Mouse (Mus musculus) lung, embryonic 16.5 days (tissue): ENCODE measurements around the gene Psd. TPM values are rescaled to one million over a fixed set of nuclear protein-coding genes. Genes with fewer than 3 reads are reported as not detected.

Experiments
- ATAC-seq: fragments of 200-750 bp; cut with Nextera tagmentation; 2 replicates; pipeline ENCODE4 v1.8.0; 2017; ENCODE audit warnings: low read depth, mild to moderate bottlenecking, moderate library complexity
- H3K27ac ChIP-seq: fragments of 300-500 bp; sonication (generic); 2 replicates; pipeline ENCODE4 v1.5.1; 2014; ENCODE audit warnings: mild to moderate bottlenecking, control low read depth, low read length
- H3K27me3 ChIP-seq: fragments of 300-500 bp; sonication (generic); 2 replicates; pipeline ENCODE4 v1.6.1; 2014; ENCODE audit warnings: low read depth, low read length, mixed read lengths; ENCODE audit not compliant: control insufficient read depth, insufficient read depth
- H3K36me3 ChIP-seq: fragments of 300-500 bp; sonication (generic); 2 replicates; pipeline ENCODE4 v1.6.1; 2014; ENCODE audit warnings: low read length; ENCODE audit not compliant: control insufficient read depth, insufficient read depth
- H3K4me1 ChIP-seq: fragments of 300-500 bp; sonication (generic); replicated peaks from 2 replicates; pipeline ENCODE4 v1.6.1; 2014; ENCODE audit warnings: low read length, mixed read lengths; ENCODE audit not compliant: control insufficient read depth, insufficient read depth
- H3K4me2 ChIP-seq: fragments of 300-500 bp; sonication (generic); 2 replicates; pipeline ENCODE4 v1.6.1; 2014; ENCODE audit warnings: low read depth, low read length, control low read depth
- H3K4me3 ChIP-seq: fragments of 300-500 bp; sonication (generic); 2 replicates; pipeline ENCODE4 v1.5.1; 2014; ENCODE audit warnings: mild to moderate bottlenecking, low read length, control low read depth
- H3K9ac ChIP-seq: fragments of 300-500 bp; sonication (generic); 2 replicates; pipeline ENCODE4 v1.6.1; 2014; ENCODE audit warnings: low read length, control low read depth
- H3K9me3 ChIP-seq: fragments of 300-500 bp; sonication (generic); 2 replicates; pipeline ENCODE4 v1.6.1; 2016; ENCODE audit warnings: low read length; ENCODE audit not compliant: control insufficient read depth
- WGBS: fragments of 180-500 bp; shearing (Covaris S2); extraction: QIAGEN DNeasy Blood & Tissue Kit; methylation state at CpG from one replicate; pipeline ENCODE4 v1.1.7; 2014; 5-methylcytosine and 5-hydroxymethylcytosine counted together
- polyA plus RNA-seq: library from polyadenylated mRNA; unstranded; fragments of >200 nt; fragmentation: Nextera tagmentation; extraction: Ambion mirVana; gene quantifications from 2 replicates; pipeline ENCODE4 v1.2.1, GENCODE M21; 2015

The Psd gene
- polyA plus RNA-seq, 1 experiment from 2014 or later: 3.4 TPM

DNA sequence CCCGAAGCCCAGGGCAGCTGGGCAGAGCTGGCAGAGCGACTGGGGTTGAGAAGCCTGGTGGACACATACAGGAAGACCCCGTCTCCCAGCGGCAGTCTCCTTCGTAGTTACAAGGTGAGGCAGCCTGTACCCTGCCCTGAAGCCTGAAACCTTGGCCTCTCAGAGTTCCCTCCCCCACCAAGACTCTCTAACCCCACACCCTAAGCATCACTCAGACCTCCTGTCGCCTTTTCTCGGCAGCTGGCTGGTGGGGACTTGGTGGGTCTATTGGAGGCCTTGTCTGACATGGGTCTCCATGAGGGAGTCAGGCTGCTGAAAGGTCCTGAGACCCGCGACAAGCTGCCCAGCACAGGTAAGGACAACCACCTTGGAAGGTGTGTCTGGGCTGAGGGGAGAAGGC lies 15.6 kb downstream of the Psd start:
- 88% methylated on average over 9 of the region's 9 CpGs for WGBS
- Histone ChIP-seq H3K27me3 (peaks cover 23% of the 10 kb centered on the region), H3K9me3 (no peaks in the 10 kb centered on the region), H3K4me3 (no peak overlapping the region), H3K36me3 (peaks cover 10% of the 10 kb centered on the region; the same call in 1 of the 2 replicates), H3K4me2 (no peak overlapping the region), H3K4me1 (peaks cover 8% of the 10 kb centered on the region), H3K9ac (no peak overlapping the region), H3K27ac (no peak overlapping the region)
- ATAC-seq: no peak

DNA sequence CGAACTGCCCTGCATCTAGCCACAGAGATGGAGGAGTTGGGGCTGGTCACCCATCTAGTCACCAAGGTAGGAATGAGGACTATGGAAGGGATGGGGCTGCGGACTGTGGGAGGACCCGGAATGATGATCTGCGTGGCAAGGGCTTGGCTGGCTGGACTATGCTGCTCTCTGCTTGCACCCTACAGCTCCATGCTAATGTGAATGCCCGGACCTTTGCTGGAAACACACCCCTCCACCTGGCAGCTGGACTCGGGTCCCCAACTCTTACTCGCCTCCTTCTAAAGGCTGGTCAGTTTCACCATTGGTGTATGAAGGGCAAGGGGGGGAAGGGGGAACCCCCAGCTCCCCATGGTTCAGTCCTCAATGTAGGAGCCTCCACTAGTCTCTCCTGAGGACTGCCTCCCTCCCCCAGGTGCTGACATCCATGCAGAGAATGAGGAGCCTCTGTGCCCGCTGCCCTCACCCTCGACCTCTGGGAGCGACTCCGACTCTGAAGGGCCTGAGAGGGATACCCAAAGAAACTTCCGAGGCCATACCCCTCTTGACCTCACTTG lies 16.6 kb downstream of the Psd start:
- H3K27me3 ChIP-seq: peaks cover 14% of the 10 kb centered on the region
- no peak overlapping the region for H3K27ac ChIP-seq
- no peaks in the 10 kb centered on the region for H3K9me3 ChIP-seq
- WGBS: 87% methylated on average over 12 of the region's 12 CpGs
- H3K36me3 ChIP-seq: peaks cover 10% of the 10 kb centered on the region; the same call in 1 of the 2 replicates
- peaks cover 9% of the 10 kb centered on the region for H3K4me1 ChIP-seq
- no peak for ATAC-seq
- no peak overlapping the region for H3K4me3 ChIP-seq
- no peak overlapping the region for H3K9ac ChIP-seq
- no peak overlapping the region for H3K4me2 ChIP-seq

DNA sequence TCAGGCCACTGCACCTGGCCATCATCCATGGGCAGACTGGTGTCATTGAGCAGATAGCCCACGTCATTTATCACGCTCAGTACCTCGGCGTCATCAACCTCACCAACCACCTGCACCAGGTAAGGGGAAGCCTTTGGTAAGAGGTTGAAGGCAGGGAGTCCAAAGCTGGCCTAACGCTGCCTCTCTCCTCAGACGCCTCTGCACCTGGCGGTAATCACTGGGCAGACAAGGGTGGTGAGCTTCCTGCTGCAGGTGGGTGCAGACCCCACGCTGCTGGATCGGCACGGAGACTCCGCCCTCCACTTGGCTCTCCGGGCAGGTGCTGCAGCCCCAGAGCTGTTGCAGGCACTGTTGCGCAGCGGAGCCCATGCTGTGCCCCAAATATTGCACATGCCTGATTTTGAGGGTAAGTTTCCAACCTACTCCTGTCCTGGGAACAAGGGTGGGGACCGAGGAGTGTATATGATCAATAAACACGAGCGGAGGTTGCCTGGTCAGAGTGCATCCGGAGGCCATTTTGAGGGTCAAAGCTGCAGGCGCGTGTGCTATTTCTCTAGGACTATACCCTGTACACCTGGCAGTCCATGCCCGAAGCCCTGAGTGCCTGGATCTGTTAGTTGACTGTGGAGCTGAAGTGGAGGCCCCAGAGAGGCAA lies 17.2 kb downstream of the Psd start:
- Histone ChIP-seq H3K9ac (no peak overlapping the region), H3K4me2 (no peak overlapping the region), H3K4me1 (peaks cover 9% of the 10 kb centered on the region), H3K4me3 (no peak overlapping the region), H3K27ac (no peak overlapping the region), H3K36me3 (peaks cover 10% of the 10 kb centered on the region; the same call in 1 of the 2 replicates), H3K27me3 (peaks cover 8% of the 10 kb centered on the region), H3K9me3 (no peaks in the 10 kb centered on the region)
- 75% methylated on average over 21 of the region's 21 CpGs for WGBS
- no peak for ATAC-seq

DNA sequence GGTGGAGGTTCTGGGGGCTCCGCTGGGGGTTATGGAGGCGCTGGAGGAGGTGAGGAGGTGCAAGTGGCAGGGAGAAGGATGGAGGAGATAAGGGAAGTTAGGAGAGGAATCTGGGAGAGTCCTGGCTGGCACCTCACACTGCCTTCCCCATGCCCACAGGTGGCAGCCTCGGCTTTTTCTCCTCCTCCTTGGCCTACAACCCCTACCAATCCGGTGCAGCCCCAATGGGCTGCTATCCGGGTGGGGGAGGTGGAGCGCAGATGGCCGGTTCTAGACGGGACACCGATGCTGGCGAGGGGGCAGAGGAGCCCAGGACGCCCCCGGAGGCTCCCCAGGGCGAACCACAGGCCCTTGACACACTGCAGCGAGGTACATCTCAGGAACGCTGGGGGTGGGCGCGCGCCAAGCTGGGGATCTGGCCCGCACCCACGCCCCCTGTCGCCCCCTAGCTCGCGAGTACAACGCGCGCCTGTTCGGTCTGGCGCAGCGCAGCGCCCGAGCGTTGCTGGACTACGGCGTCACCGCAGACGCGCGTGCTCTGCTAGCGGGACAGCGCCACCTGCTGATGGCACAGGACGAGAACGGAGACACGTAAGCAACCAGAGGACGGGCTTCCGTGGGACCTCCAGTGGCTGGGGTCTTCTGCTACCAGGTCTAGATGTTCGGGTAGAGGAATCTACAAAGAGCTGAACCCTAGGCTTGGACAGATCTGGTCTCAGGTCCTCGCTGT lies 18.1 kb downstream of the Psd start:
- no peaks in the 10 kb centered on the region; the same call in 1 of the 2 replicates for H3K27me3 ChIP-seq
- H3K4me3 ChIP-seq: peak overlapping the region; percentile 47
- H3K9me3 ChIP-seq: no peaks in the 10 kb centered on the region
- peaks cover 10% of the 10 kb centered on the region; the same call in 1 of the 2 replicates for H3K36me3 ChIP-seq
- peak overlapping the region; percentile 64 for H3K9ac ChIP-seq
- peaks cover 11% of the 10 kb centered on the region for H3K4me1 ChIP-seq
- 2% methylated on average over 47 of the region's 47 CpGs for WGBS
- H3K4me2 ChIP-seq: peak overlapping the region; percentile 84
- H3K27ac ChIP-seq: no peak overlapping the region
- ATAC-seq: peak; percentile 19; the same call in 1 of the 2 replicates

DNA sequence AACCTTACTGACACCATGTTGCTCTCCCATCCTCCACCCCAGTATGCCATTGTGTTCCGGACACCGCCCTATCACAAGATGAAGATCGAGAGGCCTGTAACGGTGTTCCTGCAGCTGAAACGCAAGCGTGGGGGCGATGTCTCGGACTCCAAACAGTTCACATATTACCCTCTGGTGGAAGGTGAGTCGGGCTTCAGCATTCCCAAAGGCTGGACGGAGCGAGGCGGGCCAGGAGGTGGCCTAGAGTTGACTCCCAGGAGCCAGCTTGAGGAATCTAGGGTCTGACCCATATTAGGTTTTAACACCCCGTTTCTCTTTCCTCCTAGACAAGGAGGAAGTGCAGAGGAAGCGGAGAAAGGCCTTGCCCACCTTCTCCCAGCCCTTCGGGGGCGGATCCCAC lies 18.7 kb downstream of the Psd start:
- Histone ChIP-seq H3K36me3 (peaks cover 10% of the 10 kb centered on the region; the same call in 1 of the 2 replicates), H3K4me3 (no peak overlapping the region), H3K27ac (no peak overlapping the region), H3K4me1 (peaks cover 15% of the 10 kb centered on the region), H3K9me3 (no peaks in the 10 kb centered on the region), H3K4me2 (no peak overlapping the region), H3K9ac (no peak overlapping the region), H3K27me3 (no peaks in the 10 kb centered on the region)
- ATAC-seq: no peak
- 69% methylated on average over 16 of the region's 16 CpGs for WGBS

DNA sequence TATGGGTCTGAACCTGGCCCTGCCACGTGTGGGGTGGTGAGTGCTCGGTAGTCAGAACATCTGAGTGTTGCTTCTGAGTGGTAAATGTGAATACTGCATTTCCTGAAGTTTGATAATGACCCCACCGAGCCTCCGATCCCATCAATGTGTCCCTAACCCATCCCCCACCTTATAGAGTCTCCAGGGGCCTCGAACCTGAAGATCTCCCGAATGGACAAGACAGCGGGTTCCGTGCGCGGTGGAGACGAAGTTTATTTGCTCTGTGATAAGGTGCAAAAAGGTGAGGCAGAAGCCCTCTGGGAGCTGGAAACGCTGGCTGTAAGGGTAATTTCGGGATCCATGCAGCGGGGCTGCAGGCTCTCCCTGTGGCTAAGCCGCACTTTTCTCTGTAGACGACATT lies 19.2 kb downstream of the Psd start:
- no peak overlapping the region for H3K4me3 ChIP-seq
- H3K4me2 ChIP-seq: no peak overlapping the region
- H3K9ac ChIP-seq: no peak overlapping the region
- peaks cover 10% of the 10 kb centered on the region; the same call in 1 of the 2 replicates for H3K36me3 ChIP-seq
- ATAC-seq: no peak
- no peaks in the 10 kb centered on the region for H3K9me3 ChIP-seq
- no peak overlapping the region for H3K27ac ChIP-seq
- no peaks in the 10 kb centered on the region for H3K27me3 ChIP-seq
- WGBS: 78% methylated on average over 16 of the region's 16 CpGs
- H3K4me1 ChIP-seq: peaks cover 15% of the 10 kb centered on the region

DNA sequence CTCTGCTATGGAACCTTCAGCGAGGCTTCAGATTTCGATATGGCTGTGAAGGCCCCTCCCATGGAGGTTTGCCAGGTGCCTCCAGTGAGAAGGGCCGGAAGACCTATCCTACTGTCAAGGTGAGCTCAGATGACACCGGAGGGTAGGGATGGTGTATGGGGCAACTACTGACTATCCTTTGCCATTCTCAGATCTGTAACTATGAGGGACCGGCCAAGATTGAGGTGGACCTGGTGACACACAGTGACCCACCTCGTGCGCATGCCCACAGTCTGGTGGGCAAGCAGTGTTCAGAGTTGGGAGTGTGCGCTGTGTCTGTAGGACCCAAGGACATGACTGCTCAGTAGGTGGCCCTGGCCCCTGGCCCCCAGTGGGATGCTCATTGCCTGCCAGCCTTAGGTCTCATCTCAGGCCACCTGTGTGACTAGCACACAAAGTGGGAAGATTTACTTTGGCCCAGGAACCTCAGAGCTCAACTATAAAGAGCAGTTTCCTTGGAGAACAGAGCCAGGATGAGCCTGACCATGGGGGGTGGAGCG lies 20.1 kb downstream of the Psd start:
- Histone ChIP-seq H3K4me2 (no peak overlapping the region), H3K4me3 (no peak overlapping the region), H3K4me1 (peaks cover 15% of the 10 kb centered on the region), H3K36me3 (peaks cover 10% of the 10 kb centered on the region; the same call in 1 of the 2 replicates), H3K9me3 (no peaks in the 10 kb centered on the region), H3K9ac (no peak overlapping the region), H3K27ac (no peak overlapping the region), H3K27me3 (no peaks in the 10 kb centered on the region)
- no peak for ATAC-seq
- WGBS: 86% methylated on average over 9 of the region's 9 CpGs

DNA sequence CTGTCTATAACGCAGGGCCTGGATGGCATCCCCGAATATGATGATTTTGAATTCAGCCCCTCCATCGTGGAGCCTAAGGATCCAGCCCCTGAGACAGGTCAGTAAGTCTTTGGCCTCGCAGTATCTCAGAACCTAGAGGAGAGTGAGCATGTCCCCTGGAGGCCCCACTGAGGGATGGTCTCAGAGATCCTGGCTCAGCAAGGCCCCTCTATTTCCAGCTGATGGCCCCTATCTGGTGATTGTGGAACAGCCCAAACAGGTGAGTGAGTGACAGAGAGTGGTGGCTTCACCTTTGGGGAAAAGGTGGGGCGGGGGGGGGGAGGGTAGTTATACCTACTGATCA lies 20.7 kb downstream of the Psd start:
- 60% methylated on average over 5 of the region's 5 CpGs for WGBS
- H3K27me3 ChIP-seq: no peaks in the 10 kb centered on the region
- peak overlapping the region; percentile 92 for H3K4me2 ChIP-seq
- H3K9me3 ChIP-seq: no peaks in the 10 kb centered on the region
- H3K4me3 ChIP-seq: peak overlapping the region; percentile 81
- H3K36me3 ChIP-seq: peaks cover 7% of the 10 kb centered on the region; the same call in 1 of the 2 replicates
- H3K4me1 ChIP-seq: peaks cover 15% of the 10 kb centered on the region
- H3K9ac ChIP-seq: peak overlapping the region; percentile 73
- H3K27ac ChIP-seq: no peak overlapping the region
- no peak for ATAC-seq
